Mouse (Mus musculus) lung, postnatal 4 days (tissue): ENCODE data around the gene Inpp4b.
"Not testable (repeated sequence)": the region's sequence is repeated elsewhere in the genome, so short reads cannot be mapped to it uniquely, and the experiment has no call there.

Experiments
- DNase-seq, 2 experiments: peaks; one replicate each; pipeline ENCODE4 v3.0.0; 2021

The Inpp4b gene

DNA sequence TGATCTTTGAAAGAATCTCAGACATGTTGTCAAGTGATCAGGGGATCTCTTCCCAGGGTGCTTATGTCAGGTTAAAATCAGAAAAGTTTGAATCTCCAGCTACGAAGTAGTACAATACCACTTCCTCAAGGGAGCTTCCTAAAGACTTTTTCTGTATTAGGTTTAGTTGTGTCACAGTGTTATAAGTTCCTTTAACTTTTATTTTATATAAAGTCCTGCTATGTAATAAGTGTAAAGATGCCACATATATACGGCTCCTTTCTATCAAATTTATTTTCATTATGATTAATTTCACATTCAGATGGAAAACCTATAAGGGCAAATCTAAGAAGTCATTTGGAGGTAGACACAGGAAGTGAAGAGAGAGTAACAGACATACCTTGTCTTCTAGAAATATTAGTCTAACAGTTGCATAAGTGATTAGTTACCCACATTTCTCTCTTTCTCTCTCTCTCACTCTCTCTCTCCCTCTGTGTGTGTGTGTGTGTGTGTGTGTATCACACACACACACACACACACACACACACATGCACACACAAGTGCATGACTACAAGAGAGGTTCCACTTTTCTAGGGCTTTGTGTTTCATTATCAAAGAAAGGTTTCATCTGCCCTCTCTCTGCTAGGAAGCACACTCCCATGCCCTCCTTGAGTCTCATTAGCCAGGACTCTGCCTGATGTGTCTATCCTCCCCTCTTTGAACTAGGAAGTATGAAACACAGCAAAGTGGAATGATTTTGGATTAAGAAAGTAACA is 438.7 kb downstream of the Inpp4b start:
- no peak for DNase-seq

DNA sequence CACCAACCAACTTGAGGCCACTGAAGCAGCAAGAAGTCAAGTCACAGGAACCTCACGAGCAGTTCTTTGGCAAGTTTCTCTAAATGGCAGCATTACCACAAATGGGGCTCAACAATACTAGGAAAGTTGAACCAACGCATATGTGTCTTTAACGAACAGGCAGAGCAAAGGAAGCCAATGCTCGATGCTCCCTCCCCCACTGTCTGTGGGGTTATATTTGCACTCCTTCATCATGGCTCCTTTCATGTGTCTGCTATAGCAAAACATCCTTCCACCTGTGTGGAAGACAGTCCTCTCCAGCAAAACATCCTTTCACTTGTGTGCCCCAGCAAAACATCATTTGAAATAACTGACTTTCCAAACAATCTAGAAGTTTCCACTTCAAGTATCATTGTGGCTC is 440.4 kb downstream of the Inpp4b start:
- no peak for DNase-seq

DNA sequence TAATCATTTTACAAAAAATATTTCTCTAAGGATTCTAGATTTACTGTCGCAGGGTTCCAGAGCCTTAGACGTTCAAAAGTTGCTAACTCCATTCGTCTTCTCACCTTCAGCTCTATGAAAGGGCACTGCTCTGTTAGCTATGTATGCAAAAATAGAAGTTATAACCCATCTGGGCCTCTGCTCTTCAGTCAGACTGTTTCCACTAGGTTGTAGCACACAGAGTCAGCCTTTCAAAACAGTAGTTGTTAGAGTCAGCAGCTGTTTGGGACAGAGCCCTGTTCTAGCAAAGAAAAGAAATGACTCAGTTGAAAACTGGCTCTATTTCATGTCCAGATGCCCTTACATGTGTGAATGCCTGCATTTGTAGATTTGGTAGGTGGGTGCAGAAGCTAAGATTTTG is 442.4 kb downstream of the Inpp4b start:
- no peak for DNase-seq

DNA sequence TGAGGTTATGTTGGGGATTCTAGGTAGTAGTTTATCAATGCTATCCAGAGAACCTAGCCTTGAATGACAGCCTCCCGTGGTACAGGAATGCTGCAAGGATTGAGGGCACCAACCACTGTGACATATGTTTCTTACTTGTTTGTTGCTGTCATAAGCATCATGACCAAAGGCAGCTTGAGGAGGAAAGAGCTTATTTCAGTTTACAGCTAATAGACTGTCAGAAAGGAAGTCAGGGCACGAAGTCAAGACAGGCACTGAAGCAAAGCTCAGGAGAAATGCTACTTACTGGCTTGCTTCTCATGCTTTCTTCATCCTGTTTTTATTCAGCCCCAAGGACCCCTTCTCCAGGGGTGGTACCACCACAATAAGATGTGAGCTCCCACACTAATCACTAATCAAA is 446.1 kb downstream of the Inpp4b start:
- no peak for DNase-seq

DNA sequence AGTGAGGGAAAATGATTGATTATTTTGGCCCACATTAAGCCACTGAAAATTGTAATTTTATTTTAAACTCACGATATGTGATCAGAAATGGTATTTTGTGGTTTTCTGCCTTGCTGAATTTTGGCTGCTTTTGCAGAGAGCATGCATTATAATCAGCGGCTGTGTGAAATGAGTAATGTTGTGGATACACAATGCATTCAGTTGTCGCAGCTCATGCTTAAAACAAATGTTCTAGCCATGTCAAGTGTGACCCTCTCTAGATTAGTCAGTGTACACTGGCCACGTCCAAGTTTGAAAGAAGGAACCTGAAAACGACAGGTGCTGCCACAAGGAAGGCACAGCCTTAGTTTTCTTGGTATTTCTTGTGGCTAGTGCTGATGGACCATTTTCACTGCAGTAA is 450.3 kb downstream of the Inpp4b start:
- DNase-seq: no peak

DNA sequence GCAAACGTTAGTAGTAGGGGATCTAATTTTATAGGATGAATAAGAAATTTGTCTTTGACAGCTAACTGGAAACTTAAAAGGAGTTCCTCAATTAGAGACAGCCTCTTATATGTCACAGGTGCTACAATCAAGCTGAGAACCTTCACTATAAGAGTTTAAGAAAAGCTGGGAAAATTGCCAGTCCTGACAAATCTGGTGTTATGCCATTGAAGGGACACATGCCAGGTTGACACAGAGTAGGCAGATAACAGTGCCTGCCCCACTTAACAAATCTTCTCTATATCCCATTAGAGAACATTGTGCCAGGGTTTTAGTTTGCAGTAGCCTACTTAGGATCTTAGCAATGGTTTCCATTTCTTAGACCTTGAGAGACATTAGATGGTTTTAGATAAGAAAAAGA is 456.1 kb downstream of the Inpp4b start:
- no peak for DNase-seq

DNA sequence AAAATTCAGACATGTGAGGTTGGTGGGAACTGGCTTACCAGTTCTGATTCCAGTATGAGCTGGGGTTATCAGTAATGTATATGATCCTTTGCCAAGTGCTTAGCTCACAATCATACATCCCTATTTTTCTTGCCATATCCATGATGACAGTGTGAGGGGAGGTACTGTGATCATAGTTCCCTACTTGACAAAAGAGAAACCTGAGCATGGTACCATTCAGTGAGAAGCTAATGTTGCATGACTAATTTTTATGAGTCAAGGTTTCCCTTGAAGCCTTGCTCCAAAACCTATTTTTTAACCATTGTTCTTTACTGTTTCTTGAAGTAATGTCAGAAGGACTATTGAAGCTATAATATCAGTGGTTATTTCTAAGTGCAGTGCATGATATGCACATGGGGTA is 458.4 kb downstream of the Inpp4b start:
- no peak for DNase-seq

DNA sequence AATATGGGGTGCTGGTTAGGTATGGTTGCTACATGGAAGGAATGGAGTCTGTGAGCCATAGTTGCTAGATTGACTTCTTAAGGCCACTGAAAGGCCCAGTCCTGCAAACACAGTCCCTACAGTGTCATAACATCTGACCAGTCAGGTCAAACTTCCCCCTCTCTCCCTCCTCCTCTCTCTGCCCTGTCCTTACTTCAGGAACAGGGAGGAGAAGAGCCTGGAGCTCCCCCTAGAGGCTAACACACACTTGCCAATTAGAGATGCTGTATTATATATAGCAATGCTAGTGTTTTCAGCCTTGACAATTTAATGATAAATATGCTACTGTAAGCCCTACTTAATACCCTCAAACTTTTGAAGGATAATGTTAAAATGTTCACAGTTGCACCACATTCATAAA is 464.4 kb downstream of the Inpp4b start:
- DNase-seq: peak; percentile 25 to 71

DNA sequence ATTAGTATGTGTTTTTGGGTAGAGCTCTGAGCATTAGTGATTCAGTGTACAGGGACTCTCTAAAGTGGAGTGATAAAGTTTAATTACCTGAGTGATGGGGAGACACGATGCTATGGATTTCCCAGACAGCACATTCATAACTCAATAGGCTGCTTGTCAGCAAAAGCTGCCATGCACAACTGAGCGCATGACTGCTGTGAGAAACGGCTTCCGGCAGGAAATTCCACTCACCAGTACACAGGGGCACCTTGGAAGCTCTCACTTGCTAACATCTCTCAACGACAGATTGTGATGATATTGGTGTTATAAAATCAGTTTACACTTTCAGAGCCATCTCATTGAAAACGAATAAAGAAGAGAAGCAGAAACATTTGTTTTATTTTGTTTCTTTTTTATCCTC is 465.2 kb downstream of the Inpp4b start:
- no peak for DNase-seq

DNA sequence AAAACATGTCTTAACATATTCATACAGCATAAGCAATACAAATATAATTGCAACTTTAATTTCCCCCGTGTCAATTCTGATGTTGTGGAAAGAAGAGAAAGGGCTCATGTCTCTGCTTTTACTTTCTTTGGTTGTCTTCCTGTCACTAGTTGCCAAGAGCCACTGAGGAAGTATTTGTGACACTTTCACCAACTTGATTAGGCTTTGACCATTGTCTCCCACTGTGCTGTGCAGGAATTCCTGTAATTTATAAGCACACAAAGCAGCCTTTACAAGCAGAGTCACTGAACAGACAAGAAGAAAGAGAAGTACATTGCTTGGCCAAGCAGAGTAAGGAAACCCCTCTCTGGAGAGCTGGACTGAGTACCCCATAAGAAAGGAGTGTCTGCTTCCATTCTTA is 466.1 kb downstream of the Inpp4b start:
- no peak for DNase-seq

DNA sequence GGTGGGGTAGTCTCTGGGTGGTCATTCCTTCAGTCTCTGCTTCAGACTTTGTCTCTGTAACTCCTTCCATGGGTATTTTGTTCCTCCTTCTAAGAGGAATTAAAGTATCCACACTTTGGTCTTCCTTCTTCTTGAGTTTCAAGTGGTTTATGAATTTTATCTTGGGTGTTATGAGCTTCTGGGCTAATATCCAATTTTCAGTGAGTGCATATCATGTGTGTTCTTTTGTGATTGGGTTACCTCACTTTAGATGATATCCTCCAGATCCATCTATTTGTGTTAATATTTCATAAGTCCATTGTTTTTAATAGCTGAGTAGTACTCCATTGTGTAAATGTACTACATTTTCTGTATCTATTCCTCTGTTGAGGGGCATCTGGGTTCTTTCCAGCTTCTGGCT is 467.1 kb downstream of the Inpp4b start:
- not testable (repeated sequence) for DNase-seq

DNA sequence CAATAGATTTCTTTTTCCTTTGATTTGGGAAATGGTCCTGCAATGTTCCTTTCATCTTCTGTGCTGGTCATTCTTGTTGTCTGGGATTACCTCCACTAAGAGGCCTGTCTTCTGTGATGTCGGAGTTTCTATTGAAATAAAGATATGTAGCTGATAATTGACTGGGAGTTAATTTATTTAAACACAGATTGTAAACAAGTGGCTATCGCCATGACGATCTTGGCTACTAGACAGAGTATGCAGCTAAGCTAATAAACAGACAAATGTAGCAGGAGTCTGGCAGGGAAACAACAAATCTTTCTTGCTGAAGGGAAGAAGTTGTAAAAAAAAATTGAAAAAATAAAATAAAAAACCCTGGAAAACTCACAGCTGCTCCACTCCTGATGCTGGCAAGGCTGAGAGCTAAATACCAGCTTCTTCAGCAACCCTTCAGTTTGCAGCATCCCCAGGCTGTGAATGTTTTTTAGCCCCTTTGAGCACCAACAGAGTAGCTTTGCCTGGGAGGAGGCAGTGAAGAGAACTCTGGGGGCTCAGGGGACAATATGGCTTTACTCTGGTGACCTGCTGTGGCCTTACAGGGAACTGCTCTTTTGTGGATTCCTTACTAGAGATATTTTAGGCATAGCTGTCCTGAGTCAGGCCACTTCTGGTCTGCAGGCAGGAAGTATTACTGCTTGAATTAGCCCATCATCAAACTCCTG is 469.8 kb downstream of the Inpp4b start:
- DNase-seq: peak; percentile 13 to 23

DNA sequence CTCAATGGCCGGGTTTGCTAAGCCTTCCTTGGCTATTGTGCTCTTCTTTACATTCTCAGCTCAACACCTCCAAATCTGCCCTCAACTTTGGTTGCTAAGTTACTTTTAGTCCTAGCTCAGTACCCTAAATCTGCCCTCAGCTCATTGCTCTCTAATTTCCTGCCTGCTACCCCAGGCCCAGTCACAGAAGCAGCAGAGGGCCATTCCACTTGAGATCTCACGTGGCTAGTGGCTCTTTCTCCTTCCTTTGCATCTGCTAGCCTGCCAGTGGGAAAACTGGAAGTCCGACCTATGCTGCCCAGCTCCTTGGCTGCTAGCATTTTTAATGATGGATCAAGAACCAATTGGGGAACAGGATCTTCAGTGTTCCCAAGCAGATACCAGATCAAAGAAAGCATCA is 472.4 kb downstream of the Inpp4b start:
- no peak for DNase-seq

DNA sequence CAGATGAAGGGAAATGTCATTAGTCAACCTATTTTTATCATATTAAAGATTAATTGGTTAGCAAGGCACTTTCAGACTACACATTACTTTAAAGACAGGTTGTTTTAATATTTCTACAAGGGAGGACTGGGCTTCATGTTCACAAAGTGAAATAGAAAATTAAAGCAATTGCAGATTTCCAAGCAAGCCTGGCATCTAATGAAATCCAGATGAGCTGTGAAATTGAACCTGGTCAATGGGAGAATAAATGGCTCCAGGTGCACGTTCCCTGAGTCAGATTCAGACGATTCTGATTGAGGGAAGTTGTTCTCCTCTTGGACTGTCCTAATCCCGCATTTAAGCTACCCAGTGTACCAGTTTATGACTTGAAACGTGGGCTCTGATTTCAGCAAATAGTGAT is 473.2 kb downstream of the Inpp4b start:
- no peak for DNase-seq

DNA sequence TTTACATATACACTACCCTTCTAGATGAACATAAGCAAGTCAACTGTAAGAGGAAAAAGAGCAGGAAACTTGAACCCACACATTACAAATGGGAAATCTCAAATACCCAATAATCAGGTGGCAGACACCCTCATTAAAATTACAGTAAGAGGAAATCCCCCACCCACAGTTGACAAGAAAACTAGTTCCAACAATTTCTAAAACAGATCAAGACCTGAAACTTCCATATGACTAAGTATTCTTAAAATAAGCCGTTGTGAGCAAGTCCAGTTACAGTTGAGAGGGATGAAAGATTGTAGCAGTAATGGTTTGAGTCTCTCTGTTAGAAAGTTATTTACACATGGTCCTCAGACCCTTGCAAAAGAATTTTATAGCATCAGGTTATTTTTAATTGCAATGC is 480.8 kb downstream of the Inpp4b start:
- DNase-seq: no peak

DNA sequence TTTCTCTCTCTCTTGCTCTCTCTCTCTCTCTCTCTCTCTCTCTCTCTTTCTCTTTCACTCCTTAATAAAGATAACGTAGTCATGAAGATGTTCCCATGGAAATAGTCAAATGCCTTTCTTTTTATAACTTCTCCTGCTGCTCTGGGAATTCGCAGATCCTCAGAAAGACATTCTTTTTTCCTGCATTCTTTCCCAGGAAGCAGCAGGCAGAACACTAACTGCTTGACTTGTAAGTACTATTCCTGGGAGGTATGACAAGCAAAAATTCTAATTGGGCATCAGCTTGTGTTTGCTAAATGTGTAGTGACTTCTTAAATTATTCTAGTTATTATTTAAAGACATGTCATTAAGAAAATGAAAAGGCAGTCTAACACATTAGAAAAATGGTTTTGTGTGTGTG is 482.6 kb downstream of the Inpp4b start:
- no peak for DNase-seq

DNA sequence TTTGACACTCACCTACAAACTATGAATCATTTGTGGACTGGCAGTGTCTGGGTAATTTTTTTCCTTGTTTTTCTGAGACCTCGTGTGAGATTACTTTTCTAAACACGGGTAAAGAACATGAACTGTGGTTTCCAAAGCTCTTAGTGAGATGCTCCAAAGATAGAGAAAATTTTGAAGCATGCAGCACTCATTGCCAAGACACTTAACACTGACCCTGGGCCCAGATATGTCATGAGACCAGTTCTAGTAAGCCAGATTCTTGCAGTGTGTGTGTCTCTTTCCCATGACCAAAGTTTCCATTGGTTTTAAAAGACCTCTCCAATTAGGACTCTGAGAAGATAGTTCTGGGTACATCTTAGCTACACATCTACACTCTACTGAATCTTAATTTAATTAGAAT is 484.1 kb downstream of the Inpp4b start:
- no peak for DNase-seq

DNA sequence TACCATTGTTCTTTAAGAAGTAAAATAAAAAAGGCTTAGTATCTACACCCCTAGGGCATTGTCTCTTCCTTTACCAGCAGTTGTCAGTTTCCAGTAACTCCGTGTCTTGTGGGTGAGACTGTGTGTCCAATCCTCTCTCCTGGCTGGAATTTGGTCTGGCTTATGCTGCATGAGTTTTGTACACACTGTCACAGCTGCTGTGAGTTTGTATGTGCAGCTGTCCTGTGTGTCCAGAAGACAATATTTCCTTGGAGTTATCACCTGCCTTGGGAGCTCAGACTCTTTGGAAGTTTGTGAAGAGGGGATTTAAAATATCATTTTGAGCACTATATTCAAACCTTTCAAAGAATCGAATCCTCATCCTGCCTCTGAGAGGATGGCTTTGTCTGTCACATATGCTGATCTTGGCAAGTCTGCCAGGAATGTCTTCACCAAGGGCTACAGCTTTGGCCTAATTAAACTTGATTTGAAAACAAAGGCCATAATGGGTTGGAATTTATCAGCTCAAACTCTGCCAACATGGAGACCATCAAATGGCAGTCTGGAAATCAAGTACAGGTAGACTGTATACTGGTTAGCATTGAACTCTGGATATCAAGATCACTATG is 485.1 kb downstream of the Inpp4b start:
- DNase-seq: no peak

DNA sequence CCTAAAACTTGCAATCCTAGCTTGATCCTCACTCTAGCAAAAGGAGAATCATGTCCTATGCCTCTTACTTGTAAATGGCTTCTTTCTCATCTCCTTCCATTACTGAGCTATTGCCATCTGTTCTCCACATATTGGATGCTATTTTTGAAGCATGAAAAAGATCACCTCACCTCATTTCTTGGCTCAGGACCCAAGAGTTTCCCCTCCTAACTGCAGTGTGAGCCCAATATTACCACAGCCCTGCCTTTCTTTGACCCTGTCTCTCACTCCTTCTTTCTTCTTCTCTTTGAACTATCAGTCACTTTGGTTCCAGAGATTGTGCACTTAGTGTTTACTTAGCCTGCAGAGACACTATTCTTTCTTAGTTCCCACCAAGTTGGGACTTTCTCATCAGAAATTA is 489.1 kb downstream of the Inpp4b start:
- DNase-seq: no peak

DNA sequence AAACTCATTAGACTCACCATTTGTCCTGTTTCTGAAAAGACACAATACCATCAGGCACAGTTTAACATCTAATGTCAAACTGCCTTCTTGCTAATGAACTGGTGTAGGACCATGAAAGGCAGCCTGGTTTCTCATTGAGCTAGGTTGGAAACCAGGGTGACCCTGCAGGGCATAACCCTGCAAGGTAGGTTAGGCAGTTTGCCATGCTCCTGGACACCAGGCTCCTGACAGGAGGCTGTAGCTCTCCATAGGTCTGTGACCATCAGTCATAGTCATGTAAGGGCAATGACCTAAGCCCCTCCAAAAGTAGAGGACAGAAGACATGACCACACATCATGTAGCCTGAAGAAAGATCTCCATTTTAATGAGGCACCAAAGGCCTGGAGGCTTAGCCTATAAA is 491.5 kb downstream of the Inpp4b start:
- DNase-seq: no peak

DNA sequence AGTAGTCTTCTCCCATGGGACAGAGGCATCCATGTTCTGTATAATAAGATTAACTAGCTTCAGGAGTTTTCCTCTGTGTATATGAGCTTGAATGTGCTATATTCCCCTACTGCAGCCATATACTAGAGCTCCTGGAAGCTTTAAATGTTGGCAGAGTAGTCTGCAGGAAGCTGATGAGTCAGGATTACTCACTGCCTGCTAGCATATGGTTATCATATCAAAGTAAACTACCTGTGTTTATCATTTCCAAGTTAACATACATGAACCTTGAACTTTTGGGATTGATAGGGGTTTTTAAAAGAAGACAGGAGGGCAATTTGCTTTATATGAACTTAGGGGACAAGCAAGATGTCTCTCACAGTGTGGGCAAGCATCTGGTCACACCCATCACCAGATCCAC is 498.2 kb downstream of the Inpp4b start:
- DNase-seq: no peak

DNA sequence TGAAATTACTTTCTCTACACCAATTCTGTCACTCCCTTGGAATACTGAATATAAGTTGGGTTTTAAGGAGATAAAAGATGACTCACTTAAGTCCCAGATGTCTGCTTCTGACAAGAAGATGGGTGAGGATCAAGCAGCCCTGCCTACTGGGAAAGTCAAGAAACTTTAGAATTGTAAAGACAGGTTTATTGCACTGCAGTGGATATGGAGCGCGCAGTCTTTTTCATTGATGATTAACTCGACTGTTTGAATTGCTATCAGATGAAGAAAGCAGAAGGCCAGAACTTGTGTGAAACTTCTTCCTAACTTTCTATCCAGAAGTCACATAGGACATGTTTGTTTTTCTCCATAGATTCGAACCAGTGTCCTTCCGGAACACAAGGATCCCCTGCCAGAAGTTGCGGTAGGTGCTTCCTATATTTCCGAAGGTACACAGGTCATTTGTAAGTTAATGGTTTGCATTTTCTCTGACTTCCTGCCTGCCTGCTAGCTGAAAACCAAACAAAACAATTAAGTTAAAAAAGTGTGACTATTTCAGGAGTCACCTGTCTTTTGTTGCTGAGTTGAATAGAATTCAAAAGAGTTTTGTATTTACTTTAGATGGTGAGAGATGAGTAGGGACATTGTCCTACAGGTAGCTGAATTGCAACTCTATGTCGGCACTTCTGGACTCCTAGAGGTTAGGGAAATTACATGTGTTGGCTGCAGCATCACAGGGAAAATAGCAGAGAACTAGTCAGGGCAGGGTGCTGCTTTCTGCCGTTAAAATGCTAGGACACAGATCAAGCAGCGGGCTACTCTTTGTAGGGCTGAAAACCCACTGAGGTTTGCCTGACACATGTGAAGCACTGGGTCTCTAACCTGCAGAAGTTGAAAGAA is 502.0 kb downstream of the Inpp4b start:
- no peak for DNase-seq

DNA sequence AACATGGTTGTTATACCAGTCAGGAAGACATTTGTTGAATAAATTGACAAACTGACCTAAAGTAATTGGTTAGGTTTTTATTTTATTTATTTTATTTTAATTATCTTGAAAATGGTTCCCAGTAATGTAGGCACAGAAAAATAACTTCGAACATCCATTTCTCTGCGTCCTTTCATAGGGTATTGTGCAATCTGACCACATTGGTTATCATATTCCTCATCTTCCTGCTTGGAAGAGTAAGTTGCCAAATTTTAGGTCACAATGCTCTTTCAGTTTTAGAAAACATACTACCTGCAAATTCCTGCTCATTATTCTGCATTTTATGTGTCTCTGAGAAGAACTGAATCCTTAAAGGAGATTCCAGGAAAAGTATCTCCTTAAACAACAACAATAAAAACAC is 505.6 kb downstream of the Inpp4b start:
- DNase-seq: no peak
